Mouse (Mus musculus) layer of hippocampus, postnatal 25 days (tissue): ENCODE data around the gene Srsf10. TPM values are rescaled to one million over a fixed set of nuclear protein-coding genes. Genes with fewer than 3 reads are reported as not detected.

Experiments used
- DNase-seq, 2 experiments: peaks; one replicate each; pipeline ENCODE4 v3.0.0; 2022; ENCODE audit warnings: mixed read lengths in 2 of 2, low spot score in 1 of 2; ENCODE audit errors: extremely low spot score in 1 of 2
- total RNA-seq, 2 experiments: library from RNA; stranded (reverse); gene quantifications; 2 replicates each; pipeline ENCODE4 v1.2.3; 2021

Srsf10 gene
- total RNA-seq, 2 experiments from 2014 or later = 78.4 to 78.6 TPM

- no peak for DNase-seq
Measured at GRCm38 (mm10) chr4:135853987-135854546, 1.5 kb upstream of the Srsf10 start.

- DNase-seq = no peak
Measured at GRCm38 (mm10) chr4:135854630-135855029, 917 bp upstream of the Srsf10 start.

- DNase-seq = no peak
Measured at GRCm38 (mm10) chr4:135855080-135855479, 467 bp upstream of the Srsf10 start.

- peak in 1 of 2 experiments; percentile 38 for DNase-seq
Measured at GRCm38 (mm10) chr4:135856223-135857091, 910 bp downstream of the Srsf10 start.

GRCm38 (mm10) chr4:135857597-135858186, 2.1 kb downstream of the Srsf10 start:
- DNase-seq = no peak

GRCm38 (mm10) chr4:135868996-135869395, 13.4 kb downstream of the Srsf10 start:
- no peak for DNase-seq

- DNase-seq = no peak
Measured at GRCm38 (mm10) chr4:135870227-135871023, 14.9 kb downstream of the Srsf10 start.

- no peak for DNase-seq
Measured at GRCm38 (mm10) chr4:135872015-135872414, 16.5 kb downstream of the Srsf10 start.

- no peak for DNase-seq
Measured at GRCm38 (mm10) chr4:135872589-135873391, 17.2 kb downstream of the Srsf10 start.

- DNase-seq = peak; percentile 80 to 86
Measured at GRCm38 (mm10) chr4:135873526-135874202, 18.1 kb downstream of the Srsf10 start, which contains the start of gene Pnrc2. Pnrc2 (minus strand) TSS chr4:135873850.

GRCm38 (mm10) chr4:135874564-135875535, 19.3 kb downstream of the Srsf10 start:
- DNase-seq = no peak

- no peak for DNase-seq
Measured at GRCm38 (mm10) chr4:135875546-135875945, 20.0 kb downstream of the Srsf10 start.

GRCm38 (mm10) chr4:135875991-135876582, 20.5 kb downstream of the Srsf10 start:
- DNase-seq = no peak

GRCm38 (mm10) chr4:135876583-135877020, 21.1 kb downstream of the Srsf10 start:
- peak; percentile 29 to 48 for DNase-seq

GRCm38 (mm10) chr4:135877742-135878141, 22.2 kb downstream of the Srsf10 start:
- DNase-seq = no peak

- DNase-seq = no peak
Measured at GRCm38 (mm10) chr4:135879021-135879420, 23.5 kb downstream of the Srsf10 start.

GRCm38 (mm10) chr4:135880018-135880417, 24.5 kb downstream of the Srsf10 start:
- DNase-seq = no peak

- no peak for DNase-seq
Measured at GRCm38 (mm10) chr4:135880576-135880975, 25.0 kb downstream of the Srsf10 start.
